In genomic region chr4:138866413-138866812, GRCm38 (mm10) we compare ENCODE assay signal across 8 mouse cellular contexts. TPM values are rescaled to one million over a fixed set of nuclear protein-coding genes. Genes with fewer than 3 reads are reported as not detected.
DNase-seq lines count a peak whose midpoint lies in the region; ATAC-seq and TF ChIP-seq lines count a peak whose summit lies in the region.

No protein-coding gene starts in this region.

- H3K36me3 ChIP-seq in forebrain, embryonic 10.5 days (replicated peaks): no peaks in the 10 kb centered on the region
- H3K36me3 ChIP-seq in forebrain, embryonic 16.5 days (ENCODE audit: control insufficient read depth, insufficient read depth): no peaks in the 10 kb centered on the region
- H3K36me3 ChIP-seq in G1E (replicated peaks): no peaks in the 10 kb centered on the region

- ATAC-seq in forebrain, embryonic 16.5 days: no peak
- ATAC-seq in G1E (ENCODE audit: extremely low read depth, insufficient number of reproducible peaks, low FRiP score, poor library complexity, severe bottlenecking): 0 out of 2 replicates have a peak, but pooled peaks have one; percentile 24

- H3K9me3 ChIP-seq in forebrain, embryonic 10.5 days: no peaks in the 10 kb centered on the region
- H3K9me3 ChIP-seq in forebrain, embryonic 16.5 days (ENCODE audit: control insufficient read depth, low read length): 0 out of 2 replicates have a peak, but pooled peaks cover 2% of the 10 kb centered on the region
- no peaks in the 10 kb centered on the region for H3K9me3 ChIP-seq in G1E (replicated peaks)

- WGBS in forebrain, embryonic 10.5 days: 16% methylated on average over 7 of the region's 7 CpGs
- WGBS in forebrain, embryonic 16.5 days: 11% methylated on average over 7 of the region's 7 CpGs

- H3K4me2 ChIP-seq in forebrain, embryonic 16.5 days (ENCODE audit: low read length): no peak overlapping the region

- no peaks in the 10 kb centered on the region for H3K4me1 ChIP-seq in forebrain, embryonic 10.5 days
- H3K4me1 ChIP-seq in forebrain, embryonic 16.5 days (replicated peaks; ENCODE audit: control insufficient read depth, insufficient read depth, low read length): no peaks in the 10 kb centered on the region
- peaks cover 23% of the 10 kb centered on the region for H3K4me1 ChIP-seq in G1E (ENCODE audit: insufficient read depth, low read depth, low read length)

- TF ChIP-seq CTCF in G1E (IDR thresholded peaks at IDR 0.05; ENCODE audit: low read depth, low read length): peak; percentile 89
- TF ChIP-seq CTCF in layer of hippocampus, adult 2 months (conservative IDR thresholded peaks at IDR 0.05): peak; percentile 94

- peak; percentile 71 for DNase-seq in forebrain, embryonic 10.5 days (ENCODE audit: extremely low spot score, low spot score)
- peak; percentile 29 for DNase-seq in G1E (ENCODE audit: low spot score)
- DNase-seq in cerebellum, adult 18-20 months: peak; percentile 72 to 79
- peak; percentile 73 for DNase-seq in gastrocnemius, postnatal 10 days
- peak; percentile 60 to 83 for DNase-seq in layer of hippocampus, adult 2 months (ENCODE audit: low spot score in 2 of 2)
- DNase-seq in lung, postnatal 4 days: peak; percentile 38 to 82
- peak; percentile 52 to 65 for DNase-seq in right cerebral cortex, postnatal 36 days (ENCODE audit: low spot score in 2 of 2)

- H3K4me3 ChIP-seq in forebrain, embryonic 10.5 days: no peak overlapping the region
- no peak overlapping the region for H3K4me3 ChIP-seq in forebrain, embryonic 16.5 days (replicated peaks; ENCODE audit: low read length)
- no peak overlapping the region for H3K4me3 ChIP-seq in G1E (ENCODE audit: low read depth, low read length)
- H3K4me3 ChIP-seq in layer of hippocampus, adult 2 months: no peak overlapping the region

- H3K9ac ChIP-seq in forebrain, embryonic 16.5 days (replicated peaks; ENCODE audit: low read depth, low read length): no peak overlapping the region

- H3K27ac ChIP-seq in forebrain, embryonic 10.5 days: no peak overlapping the region
- H3K27ac ChIP-seq in forebrain, embryonic 16.5 days (ENCODE audit: low read length): no peak overlapping the region
- no peak overlapping the region for H3K27ac ChIP-seq in layer of hippocampus, adult 2 months

- no peaks in the 10 kb centered on the region; the same call in 1 of the 2 replicates for H3K27me3 ChIP-seq in forebrain, embryonic 10.5 days (ENCODE audit: poor library complexity, severe bottlenecking)
- no peaks in the 10 kb centered on the region for H3K27me3 ChIP-seq in forebrain, embryonic 16.5 days (replicated peaks; ENCODE audit: control insufficient read depth, insufficient read depth, low read length)
- H3K27me3 ChIP-seq in G1E (ENCODE audit: insufficient read depth, low read length): no peaks in the 10 kb centered on the region

RNA-seq across cellular contexts. Expression of gene Pla2g5, which starts 3.1 kb away (rescaled TPM):
- 0.66 and 0.86 TPM in 2 replicates for polyA plus RNA-seq in forebrain, embryonic 10.5 days (2016; fragmentation: Nextera tagmentation; extraction: Ambion mirVana)
- polyA plus RNA-seq in forebrain, embryonic 16.5 days (2015; fragmentation: Nextera tagmentation; extraction: Ambion mirVana): 0.54 and 1.2 TPM in 2 replicates
- total RNA-seq in G1E (2014; fragmentation: Nextera tagmentation): 32.6 and 32.7 TPM in 2 replicates
- 10.3 and 16.4 TPM in 2 replicates for total RNA-seq in G1E (2017)
- 12.7 and 14.7 TPM in 2 replicates for polyA plus RNA-seq in G1E (2012)
- total RNA-seq in gastrocnemius, postnatal 10 days (2021): 1 to 10 TPM; 2.3 to 5.6 TPM
- total RNA-seq in layer of hippocampus, adult 2 months (2021): 1 to 10 TPM in 1 of 2 experiments, under 1 TPM in 1; 0.86 to 1.4 TPM

RNA-seq across cellular contexts. Expression of gene Gm13030, which starts 7.4 kb away (rescaled TPM):
- polyA plus RNA-seq in forebrain, embryonic 10.5 days (2016; fragmentation: Nextera tagmentation; extraction: Ambion mirVana): not detected in 2 replicates
- not detected in 2 replicates for polyA plus RNA-seq in forebrain, embryonic 16.5 days (2015; fragmentation: Nextera tagmentation; extraction: Ambion mirVana)
- total RNA-seq in G1E (2014; fragmentation: Nextera tagmentation) (not detected in 2 replicates), G1E (2017) (not detected in 2 replicates)
- not detected in 2 replicates for polyA plus RNA-seq in G1E (2012)
- total RNA-seq in gastrocnemius, postnatal 10 days (2021): not detected
- total RNA-seq in layer of hippocampus, adult 2 months (2021): not detected

RNA-seq across cellular contexts. Expression of gene Pla2g2e, which starts 11.3 kb away (rescaled TPM):
- polyA plus RNA-seq in forebrain, embryonic 10.5 days (2016; fragmentation: Nextera tagmentation; extraction: Ambion mirVana): not detected in 2 replicates
- not detected in 2 replicates for polyA plus RNA-seq in forebrain, embryonic 16.5 days (2015; fragmentation: Nextera tagmentation; extraction: Ambion mirVana)
- 1.1 TPM in 1 of 2 replicates, not detected in the other for total RNA-seq in G1E (2014; fragmentation: Nextera tagmentation)
- 0.22 and 0.23 TPM in 2 replicates for total RNA-seq in G1E (2017)
- 0.07 and 0.13 TPM in 2 replicates for polyA plus RNA-seq in G1E (2012)
- not detected for total RNA-seq in gastrocnemius, postnatal 10 days (2021)
- not detected for total RNA-seq in layer of hippocampus, adult 2 months (2021)

RNA-seq across cellular contexts. Expression of gene Otud3, which starts 47.3 kb away (rescaled TPM):
- 3.5 TPM in 2 replicates for polyA plus RNA-seq in forebrain, embryonic 10.5 days (2016; fragmentation: Nextera tagmentation; extraction: Ambion mirVana)
- polyA plus RNA-seq in forebrain, embryonic 16.5 days (2015; fragmentation: Nextera tagmentation; extraction: Ambion mirVana): 2.4 and 3.2 TPM in 2 replicates
- total RNA-seq in G1E (2014; fragmentation: Nextera tagmentation) (2.9 and 5.4 TPM in 2 replicates), G1E (2017) (11.0 and 11.7 TPM in 2 replicates)
- 11.8 and 14.5 TPM in 2 replicates for polyA plus RNA-seq in G1E (2012)
- 1 to 10 TPM; 7.0 to 7.4 TPM for total RNA-seq in gastrocnemius, postnatal 10 days (2021)
- 10 to 100 TPM; 10.4 to 13.9 TPM for total RNA-seq in layer of hippocampus, adult 2 months (2021)
